Mouse (Mus musculus) heart, embryonic 14.5 days (tissue): ENCODE measurements around the gene Mmd. TPM values are rescaled to one million over a fixed set of nuclear protein-coding genes. Genes with fewer than 3 reads are reported as not detected.

ENCODE experiments used
- ATAC-seq: fragments of 200-750 bp; cut with Nextera tagmentation; 2 replicates; pipeline ENCODE4 v1.8.0; 2017; ENCODE audit warnings: low read depth, moderate TSS enrichment; ENCODE audit not compliant: insufficient number of reproducible peaks, insufficient read depth, low FRiP score
- H3K27ac ChIP-seq, 2 experiments: fragments of 200-500 bp in 1 of 2; fragments of 300-500 bp in 1 of 2; sonication (generic) in 1 of 2; replicated peaks in 1 of 2; 2 replicates each; pipeline ENCODE4 v1.5.1; 2012 to 2014; ENCODE audit warnings: low read depth in 2 of 2, low read length in 2 of 2, control low read depth in 1 of 2, mild to moderate bottlenecking in 1 of 2, mixed read lengths in 1 of 2; ENCODE audit not compliant: control insufficient read depth in 1 of 2, insufficient read depth in 1 of 2
- H3K27me3 ChIP-seq: fragments of 300-500 bp; sonication (generic); 2 replicates; pipeline ENCODE4 v1.6.1; 2014; ENCODE audit warnings: mild to moderate bottlenecking, low read length, control low read depth; ENCODE audit not compliant: control insufficient read depth, insufficient read depth
- H3K36me3 ChIP-seq: fragments of 300-500 bp; sonication (generic); 2 replicates; pipeline ENCODE4 v1.6.1; 2014; ENCODE audit warnings: mild to moderate bottlenecking, control low read depth, low read length, mixed read lengths; ENCODE audit not compliant: control insufficient read depth, insufficient read depth
- H3K4me1 ChIP-seq, 2 experiments: fragments of 200-500 bp in 1 of 2; fragments of 300-500 bp in 1 of 2; sonication (generic) in 1 of 2; 2 replicates each; pipeline ENCODE4 v1.6.1; 2012 to 2014; ENCODE audit warnings: low read length in 2 of 2, control low read depth in 1 of 2, mixed read lengths in 1 of 2; ENCODE audit not compliant: control insufficient read depth in 2 of 2, insufficient read depth in 2 of 2
- H3K4me2 ChIP-seq: fragments of 300-500 bp; sonication (generic); 2 replicates; pipeline ENCODE4 v1.6.1; 2014; ENCODE audit warnings: mild to moderate bottlenecking, low read length
- H3K4me3 ChIP-seq, 2 experiments: fragments of 200-500 bp in 1 of 2; fragments of 300-500 bp in 1 of 2; sonication (generic) in 1 of 2; 2 replicates each; pipeline ENCODE4 v1.5.1; 2012 to 2014; ENCODE audit warnings: low read length in 2 of 2, mild to moderate bottlenecking in 2 of 2, control low read depth in 1 of 2, low read depth in 1 of 2, moderate library complexity in 1 of 2; ENCODE audit not compliant: control insufficient read depth in 1 of 2, insufficient read depth in 1 of 2
- H3K9ac ChIP-seq: fragments of 300-500 bp; sonication (generic); 2 replicates; pipeline ENCODE4 v1.6.1; 2014; ENCODE audit warnings: mild to moderate bottlenecking, low read length
- H3K9me3 ChIP-seq: fragments of 300-500 bp; sonication (generic); 2 replicates; pipeline ENCODE4 v1.6.1; 2016; ENCODE audit warnings: low read length, control low read depth; ENCODE audit not compliant: control insufficient read depth
- WGBS: fragments of 180-500 bp; shearing (Covaris S2); extraction: QIAGEN DNeasy Blood & Tissue Kit; methylation state at CpG from one replicate; pipeline ENCODE4 v1.1.7; 2014; 5-methylcytosine and 5-hydroxymethylcytosine counted together
- polyA plus RNA-seq: library from polyadenylated mRNA; unstranded; fragments of >200 nt; fragmentation: Nextera tagmentation; extraction: Ambion mirVana; gene quantifications from 2 replicates; pipeline ENCODE4 v1.2.1, GENCODE M21; 2014

Mmd gene
- polyA plus RNA-seq, 1 experiment from 2014 or later, result 68.8 TPM

DNA sequence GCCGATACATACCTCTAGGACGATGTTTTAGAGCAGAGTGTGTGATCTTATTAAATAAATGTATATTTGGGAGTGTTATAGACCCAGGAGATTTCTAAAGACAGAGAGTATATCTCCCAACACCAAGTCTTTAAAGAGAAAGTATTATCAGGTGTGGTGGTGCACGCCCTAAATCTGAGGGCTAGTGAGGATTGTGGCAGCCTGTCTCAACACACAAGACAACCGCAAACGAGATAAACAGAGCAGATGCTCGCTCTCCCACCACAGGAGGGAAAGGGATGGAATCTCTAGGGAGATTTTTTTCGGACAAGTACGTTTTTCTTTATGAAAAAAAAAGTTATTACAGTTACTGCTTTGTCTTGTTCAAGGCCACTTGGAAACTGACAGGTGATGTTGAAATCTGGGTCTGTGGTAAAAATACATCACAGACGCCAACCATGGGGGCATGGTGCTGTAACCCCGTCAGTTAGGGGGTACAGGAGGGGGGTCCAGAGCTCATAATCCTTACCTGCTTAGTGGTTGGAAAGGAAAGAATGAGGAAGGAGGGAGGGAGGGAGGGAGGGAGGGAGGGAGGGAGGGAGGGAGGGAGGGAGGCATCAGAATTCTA, 9.2 kb downstream of the Mmd start:
- H3K27me3 ChIP-seq, result no peaks in the 10 kb centered on the region
- no peak overlapping the region for H3K4me3 ChIP-seq
- WGBS, result 29% methylated on average over 10 of the region's 10 CpGs
- no peak overlapping the region; the same call in 1 of the 2 replicates for H3K4me2 ChIP-seq
- H3K36me3 ChIP-seq, result peaks cover 57% of the 10 kb centered on the region
- H3K9me3 ChIP-seq, result no peaks in the 10 kb centered on the region
- peak overlapping the region; percentile 54 for H3K9ac ChIP-seq
- ATAC-seq, result no peak
- H3K4me1 ChIP-seq, result peaks cover 17 to 54% of the 10 kb centered on the region in 2 experiments
- H3K27ac ChIP-seq, result peak overlapping the region; percentile 26 to 49; a peak in 2 of 4 replicates

GRCm38 (mm10) chr11:90259071-90259470, 9.8 kb downstream of the Mmd start:
- H3K4me2 ChIP-seq, result no peak overlapping the region
- H3K4me1 ChIP-seq, result peaks cover 17 to 47% of the 10 kb centered on the region in 2 experiments
- ATAC-seq, result no peak
- H3K27ac ChIP-seq, result peak overlapping the region in 1 of 2 experiments; percentile 49; a peak in 1 of 4 replicates
- H3K36me3 ChIP-seq, result peaks cover 63% of the 10 kb centered on the region
- H3K4me3 ChIP-seq, result no peak overlapping the region
- WGBS, result 34% methylated on average over 4 of the region's 4 CpGs
- H3K9ac ChIP-seq, result no peak overlapping the region
- H3K27me3 ChIP-seq, result no peaks in the 10 kb centered on the region
- no peaks in the 10 kb centered on the region for H3K9me3 ChIP-seq

DNA sequence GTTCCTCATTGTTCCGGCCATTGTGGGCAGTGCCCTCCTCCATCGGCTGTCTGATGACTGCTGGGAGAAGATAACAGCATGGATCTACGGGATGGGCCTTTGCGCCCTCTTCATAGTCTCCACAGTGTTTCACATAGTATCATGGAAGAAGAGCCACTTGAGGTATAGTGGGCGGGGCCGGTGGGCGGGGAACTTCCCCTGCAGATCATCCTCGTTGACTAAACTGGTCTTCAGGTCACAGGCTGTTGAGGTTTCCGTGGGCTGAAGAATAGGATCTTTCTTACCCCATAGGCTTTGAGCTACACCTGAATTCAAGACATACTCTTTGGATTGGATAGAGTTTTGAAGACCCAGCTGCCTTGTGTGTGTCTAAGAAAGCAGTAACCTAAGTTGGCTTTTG, 10.6 kb downstream of the Mmd start:
- no peak for ATAC-seq
- 71% methylated on average over 9 of the region's 9 CpGs for whole genome bisulfite sequencing
- Histone ChIP-seq H3K4me2 (no peak overlapping the region), H3K27me3 (no peaks in the 10 kb centered on the region), H3K4me1 (peaks cover 17 to 44% of the 10 kb centered on the region in 2 experiments), H3K9me3 (no peaks in the 10 kb centered on the region), H3K27ac (no peak overlapping the region), H3K36me3 (peaks cover 71% of the 10 kb centered on the region), H3K9ac (no peak overlapping the region), H3K4me3 (no peak overlapping the region)

DNA sequence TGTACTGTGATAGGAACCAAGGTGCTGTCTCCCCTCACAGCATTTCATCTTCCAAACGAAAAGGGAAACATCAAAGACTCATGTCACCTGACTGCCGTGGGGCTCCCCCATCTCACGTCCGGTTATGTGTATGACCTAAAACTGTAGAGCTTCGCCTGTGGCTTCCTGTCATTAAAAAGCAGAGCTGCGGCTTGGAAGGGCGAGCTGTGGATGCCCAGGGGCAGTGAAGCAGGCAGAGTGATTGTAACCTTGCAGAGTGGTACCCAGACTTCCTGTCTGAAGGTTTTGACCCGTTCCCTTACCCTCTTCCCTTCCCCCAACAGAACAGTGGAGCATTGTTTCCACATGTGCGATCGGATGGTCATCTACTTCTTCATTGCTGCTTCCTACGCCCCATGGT, 14.9 kb downstream of the Mmd start:
- Histone ChIP-seq H3K36me3 (peaks cover 98% of the 10 kb centered on the region), H3K4me2 (no peak overlapping the region), H3K4me3 (no peak overlapping the region), H3K27me3 (no peaks in the 10 kb centered on the region), H3K9ac (no peak overlapping the region), H3K4me1 (peaks cover 0 to 15% of the 10 kb centered on the region in 2 experiments; a peak in 2 of 4 replicates), H3K27ac (no peak overlapping the region), H3K9me3 (no peaks in the 10 kb centered on the region)
- no peak for ATAC-seq
- WGBS, result 78% methylated on average over 11 of the region's 11 CpGs

GRCm38 (mm10) chr11:90265581-90265980, 16.3 kb downstream of the Mmd start:
- Histone ChIP-seq H3K9me3 (no peaks in the 10 kb centered on the region), H3K36me3 (peaks cover 98% of the 10 kb centered on the region), H3K27ac (peak overlapping the region; percentile 45 to 61; a peak in 3 of 4 replicates), H3K4me1 (0 out of 4 replicates have a peak, but pooled peaks cover 0 to 13% of the 10 kb centered on the region in 2 experiments), H3K9ac (peak overlapping the region; percentile 41; the same call in 1 of the 2 replicates), H3K4me3 (no peak overlapping the region), H3K4me2 (no peak overlapping the region), H3K27me3 (no peaks in the 10 kb centered on the region)
- WGBS, result 52% methylated on average over 7 of the region's 7 CpGs
- no peak for ATAC-seq

DNA sequence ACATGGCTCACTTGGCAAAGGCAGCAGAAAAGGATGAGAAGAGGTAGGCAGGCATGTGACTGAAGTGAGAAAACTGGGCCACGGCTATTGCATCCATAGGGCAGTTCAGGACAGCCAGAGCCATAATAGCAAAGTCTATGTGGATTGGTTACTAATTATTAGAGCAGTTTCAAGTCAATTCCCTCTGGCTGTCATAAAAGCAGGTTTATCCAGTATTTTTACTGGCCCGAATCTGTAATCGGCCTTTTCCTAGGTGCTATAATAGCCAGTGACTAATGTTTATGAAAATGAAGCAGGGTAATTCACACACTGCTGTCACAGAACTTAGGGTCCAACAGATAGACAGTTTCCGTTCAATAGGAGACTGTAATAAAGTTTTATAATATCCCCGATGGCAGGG, 19.7 kb downstream of the Mmd start:
- H3K27me3 ChIP-seq, result no peaks in the 10 kb centered on the region
- no peak overlapping the region for H3K4me3 ChIP-seq
- no peaks in the 10 kb centered on the region for H3K9me3 ChIP-seq
- H3K4me1 ChIP-seq, result 0 out of 4 replicates have a peak, but pooled peaks cover 0 to 13% of the 10 kb centered on the region in 2 experiments
- H3K4me2 ChIP-seq, result no peak overlapping the region
- no peak overlapping the region for H3K27ac ChIP-seq
- no peak overlapping the region for H3K9ac ChIP-seq
- WGBS, result 88% methylated on average over 5 of the region's 5 CpGs
- peaks cover 95% of the 10 kb centered on the region for H3K36me3 ChIP-seq
- no peak for ATAC-seq

DNA sequence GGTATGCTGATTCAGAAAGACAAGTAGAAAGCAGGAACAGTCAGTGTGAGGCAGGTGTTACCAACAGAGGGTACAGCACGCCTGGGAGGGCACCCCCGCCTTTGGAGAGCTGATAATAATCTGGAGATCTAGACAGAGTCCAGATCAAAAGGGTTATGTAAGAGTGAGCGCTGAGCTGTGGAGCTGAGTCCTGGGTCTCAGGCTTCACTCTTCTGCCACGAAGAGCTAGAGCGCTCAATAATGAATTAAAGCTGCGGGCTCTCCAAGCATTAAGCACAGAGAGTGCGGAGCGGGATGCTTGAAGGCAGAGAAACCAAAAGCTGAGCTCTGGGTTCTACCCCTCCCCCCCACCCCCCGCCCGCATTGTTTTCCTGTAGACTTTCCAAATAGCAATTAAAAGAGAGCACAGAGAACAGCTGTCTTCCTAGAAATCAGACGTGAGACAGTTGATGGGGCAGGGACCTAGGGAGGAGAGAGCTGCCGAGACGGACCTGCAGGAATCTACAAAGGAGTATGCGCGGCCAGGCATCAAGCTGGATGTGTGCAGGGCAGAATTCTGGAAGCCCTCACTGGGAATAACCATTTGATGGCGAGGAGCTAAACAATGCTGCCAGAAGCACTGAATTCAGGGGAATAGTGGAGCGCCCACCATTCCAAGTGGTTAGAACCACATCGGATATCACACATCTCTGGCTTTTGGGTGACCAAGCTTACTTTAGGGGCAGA, 20.3 kb downstream of the Mmd start:
- H3K4me1 ChIP-seq, result 0 out of 4 replicates have a peak, but pooled peaks cover 0 to 12% of the 10 kb centered on the region in 2 experiments
- no peak overlapping the region for H3K4me2 ChIP-seq
- ATAC-seq, result no peak
- H3K4me3 ChIP-seq, result no peak overlapping the region
- WGBS, result 71% methylated on average over 18 of the region's 18 CpGs
- no peak overlapping the region for H3K9ac ChIP-seq
- peaks cover 95% of the 10 kb centered on the region for H3K36me3 ChIP-seq
- no peaks in the 10 kb centered on the region for H3K9me3 ChIP-seq
- H3K27ac ChIP-seq, result no peak overlapping the region
- H3K27me3 ChIP-seq, result no peaks in the 10 kb centered on the region
